Mouse (Mus musculus) spleen, adult 2 months (tissue): ENCODE measurements around the gene Bbc3. TPM values are rescaled to one million over a fixed set of nuclear protein-coding genes. Genes with fewer than 3 reads are reported as not detected.

Source experiments
- DNase-seq, 2 experiments: peaks; one replicate each; pipeline versions ENCODE4 v3.0.0 to v3.0.0-alpha.2; 2012 to 2021; ENCODE audit warnings: low spot score in 2 of 2, low read depth in 1 of 2
- H3K27ac ChIP-seq: fragments of 200-500 bp; 2 replicates; pipeline ENCODE4 v1.5.1; 2012; ENCODE audit warnings: low read length, inconsistent platforms; ENCODE audit not compliant: insufficient read depth
- H3K27me3 ChIP-seq: fragments of 200-500 bp; 2 replicates; pipeline ENCODE4 v1.6.1; 2012; ENCODE audit warnings: mild to moderate bottlenecking, moderate library complexity, low read length, inconsistent platforms; ENCODE audit not compliant: control insufficient read depth, insufficient read depth
- H3K36me3 ChIP-seq: fragments of 200-500 bp; 2 replicates; pipeline ENCODE4 v1.6.1; 2012; ENCODE audit warnings: mild to moderate bottlenecking, low read length, inconsistent platforms; ENCODE audit not compliant: control insufficient read depth, insufficient read depth
- H3K4me1 ChIP-seq: fragments of 200-500 bp; 2 replicates; pipeline ENCODE4 v1.6.1; 2011; ENCODE audit warnings: inconsistent platforms; ENCODE audit not compliant: control insufficient read depth, insufficient read depth, insufficient read length
- H3K4me3 ChIP-seq: fragments of 200-500 bp; 2 replicates; pipeline ENCODE4 v1.5.1; 2011; ENCODE audit warnings: mild to moderate bottlenecking, inconsistent platforms; ENCODE audit not compliant: insufficient read depth, insufficient read length; ENCODE audit errors: extremely low read depth
- CTCF ChIP-seq: fragments of 200-500 bp; IDR thresholded peaks from 2 replicates; pipeline ENCODE4 v1.5.1; 2011; ENCODE audit warnings: mild to moderate bottlenecking, inconsistent platforms; ENCODE audit not compliant: insufficient read depth, insufficient read length, insufficient replicate concordance; ENCODE audit errors: extremely low read depth
- POLR2A ChIP-seq: fragments of 200-500 bp; IDR thresholded peaks from 2 replicates; pipeline ENCODE4 v1.6.1; 2011; ENCODE audit warnings: low read depth, low read length, inconsistent platforms
- WGBS: fragments of 180-500 bp; shearing (Covaris S2); methylation state at CpG from one replicate; pipeline ENCODE4 v1.1.7; 2018; 5-methylcytosine and 5-hydroxymethylcytosine counted together
- polyA plus RNA-seq: library from polyadenylated mRNA; depleted of rRNA; stranded (reverse); fragments of >200 nt; gene quantifications from 2 replicates; pipeline ENCODE4 v1.2.3, GENCODE M21; 2012

Bbc3 gene
- polyA plus RNA-seq, 1 experiment: 22.9 TPM

DNA sequence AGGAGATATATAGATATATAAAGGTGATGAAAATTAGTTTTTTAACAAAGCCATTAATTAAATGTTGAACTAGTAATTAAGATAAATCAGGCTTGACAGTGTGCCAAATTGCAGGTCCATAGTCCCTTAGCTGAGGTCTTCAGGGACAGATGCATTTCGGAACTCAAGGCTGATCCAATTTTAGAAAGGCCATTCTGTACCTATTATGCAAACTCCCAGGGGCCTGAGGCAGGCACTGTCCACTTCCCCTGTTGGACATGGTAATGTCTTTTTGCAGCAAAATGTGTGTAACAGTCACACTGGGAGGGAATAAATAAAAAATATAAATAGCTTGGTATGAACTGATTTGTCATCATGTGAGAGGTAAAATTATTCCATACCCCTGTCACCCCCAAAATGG lies 37.1 kb upstream of the Bbc3 start:
- peaks cover 6% of the 10 kb centered on the region; the same call in 1 of the 2 replicates for H3K36me3 ChIP-seq
- no peak for TF ChIP-seq POLR2A
- TF ChIP-seq CTCF: no peak
- no peak for DNase-seq
- H3K27me3 ChIP-seq: no peaks in the 10 kb centered on the region
- no peak overlapping the region for H3K27ac ChIP-seq
- WGBS: 80% methylated on average over 1 of the region's 1 CpGs
- peaks cover 12% of the 10 kb centered on the region for H3K4me1 ChIP-seq
- no peak overlapping the region for H3K4me3 ChIP-seq

DNA sequence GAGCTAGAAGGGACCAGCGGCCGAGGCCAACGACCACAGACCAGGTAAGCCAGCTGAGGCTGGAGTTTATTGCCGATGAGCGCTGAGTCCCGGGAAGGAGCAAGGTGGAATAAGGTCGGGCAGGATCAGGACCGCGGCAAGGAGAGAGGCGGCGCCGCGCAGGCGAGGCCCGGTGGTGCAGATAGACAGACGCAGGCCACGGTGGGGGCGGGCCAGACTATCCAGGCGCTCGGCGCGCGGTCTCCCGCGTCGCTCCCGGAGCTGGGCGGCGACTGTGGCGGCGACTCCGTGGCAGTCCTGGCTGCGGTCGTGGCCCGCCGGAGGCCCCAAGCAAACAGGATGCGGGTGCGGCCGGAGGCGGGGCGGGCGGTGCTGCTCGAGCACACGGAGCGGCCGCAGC lies 35.5 kb upstream of the Bbc3 start:
- Histone ChIP-seq H3K27me3 (no peaks in the 10 kb centered on the region), H3K27ac (peak overlapping the region; percentile 53; the same call in 1 of the 2 replicates), H3K4me1 (peaks cover 12% of the 10 kb centered on the region), H3K4me3 (peak overlapping the region; percentile 84), H3K36me3 (peaks cover 14% of the 10 kb centered on the region)
- DNase-seq: peak in 1 of 2 experiments; percentile 46
- TF ChIP-seq CTCF: peak; percentile 11; the same call in 1 of the 2 replicates
- TF ChIP-seq POLR2A: no peak
- under 1% methylated on average over 44 of the region's 46 CpGs for WGBS

DNA sequence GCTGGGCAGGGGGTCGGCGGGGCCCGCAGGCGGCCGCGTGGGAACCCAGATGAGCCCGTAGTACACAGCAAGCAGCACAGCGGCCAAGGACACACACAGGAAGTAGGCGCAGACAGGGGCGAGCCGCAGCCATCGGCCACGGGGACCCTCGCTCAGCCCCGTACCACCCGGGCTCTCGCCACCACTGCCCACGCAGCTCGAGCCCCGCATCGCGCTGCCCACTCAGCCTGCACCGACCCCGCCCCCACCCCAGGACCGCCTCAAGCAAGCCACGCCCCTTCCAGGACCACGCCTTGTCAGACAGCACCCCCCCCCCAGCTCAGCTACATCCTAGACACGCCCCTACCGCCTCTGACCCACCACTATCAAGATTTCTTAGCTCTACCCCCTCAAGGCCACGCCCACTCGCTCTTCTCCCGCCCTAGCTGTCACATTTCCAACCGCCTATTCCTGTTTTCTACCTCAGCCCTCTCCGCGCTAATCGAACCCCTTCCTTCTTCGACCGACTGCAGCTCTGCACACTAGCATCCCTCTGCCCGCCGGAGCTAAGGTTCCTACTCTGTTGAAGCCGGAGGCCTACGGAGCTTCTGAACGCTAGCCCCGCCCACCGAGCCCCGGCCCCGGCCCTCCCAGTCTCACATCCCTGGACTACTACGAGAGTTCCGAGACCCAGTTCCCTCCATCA lies 35.0 kb upstream of the Bbc3 start, which contains the start of gene Inafm1:
Gene Inafm1 (minus strand): TSS at position 537 of the 685 bp plus-strand sequence.
- TF ChIP-seq CTCF (no peak), POLR2A (0 out of 2 replicates have a peak, but pooled peaks have one; percentile 3)
- peak within 1 kb of the TSS; percentile 84 for H3K4me3 ChIP-seq
- 1% methylated on average over 43 of the region's 49 CpGs for WGBS
- H3K27ac ChIP-seq: peak within 1 kb of the TSS; percentile 75
- H3K27me3 ChIP-seq: no peaks in the 10 kb centered on the region
- H3K36me3 ChIP-seq: peaks cover 19% of the 10 kb centered on the region
- peak; percentile 86 to 87 for DNase-seq
- peaks cover 12% of the 10 kb centered on the region for H3K4me1 ChIP-seq

DNA sequence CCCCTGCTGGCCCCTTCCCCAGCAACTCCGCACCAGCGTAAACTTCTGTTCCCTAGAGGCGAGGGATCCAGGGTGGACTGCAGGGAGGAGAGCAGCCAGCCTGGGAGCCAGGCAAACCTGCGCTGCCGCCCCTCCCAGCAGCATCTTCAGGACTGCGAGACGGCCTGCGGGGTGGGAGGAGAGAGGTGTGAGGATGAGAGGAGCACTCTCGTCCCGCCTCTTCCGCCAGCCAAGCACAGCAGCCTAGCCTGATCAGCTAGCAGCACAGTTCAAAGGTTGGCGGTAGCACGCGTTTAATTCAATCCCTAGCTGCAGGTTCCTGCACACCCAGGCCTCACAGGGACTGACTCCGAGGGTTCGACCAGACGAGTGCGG lies 34.4 kb upstream of the Bbc3 start:
- Histone ChIP-seq H3K4me3 (peak overlapping the region; percentile 84), H3K27me3 (no peaks in the 10 kb centered on the region), H3K36me3 (peaks cover 22% of the 10 kb centered on the region), H3K27ac (peak overlapping the region; percentile 75), H3K4me1 (peaks cover 12% of the 10 kb centered on the region)
- TF ChIP-seq POLR2A: peak; percentile 33; the same call in 1 of the 2 replicates
- no peak for TF ChIP-seq CTCF
- under 1% methylated on average over 18 of the region's 18 CpGs for WGBS
- DNase-seq: peak; percentile 64 to 71

DNA sequence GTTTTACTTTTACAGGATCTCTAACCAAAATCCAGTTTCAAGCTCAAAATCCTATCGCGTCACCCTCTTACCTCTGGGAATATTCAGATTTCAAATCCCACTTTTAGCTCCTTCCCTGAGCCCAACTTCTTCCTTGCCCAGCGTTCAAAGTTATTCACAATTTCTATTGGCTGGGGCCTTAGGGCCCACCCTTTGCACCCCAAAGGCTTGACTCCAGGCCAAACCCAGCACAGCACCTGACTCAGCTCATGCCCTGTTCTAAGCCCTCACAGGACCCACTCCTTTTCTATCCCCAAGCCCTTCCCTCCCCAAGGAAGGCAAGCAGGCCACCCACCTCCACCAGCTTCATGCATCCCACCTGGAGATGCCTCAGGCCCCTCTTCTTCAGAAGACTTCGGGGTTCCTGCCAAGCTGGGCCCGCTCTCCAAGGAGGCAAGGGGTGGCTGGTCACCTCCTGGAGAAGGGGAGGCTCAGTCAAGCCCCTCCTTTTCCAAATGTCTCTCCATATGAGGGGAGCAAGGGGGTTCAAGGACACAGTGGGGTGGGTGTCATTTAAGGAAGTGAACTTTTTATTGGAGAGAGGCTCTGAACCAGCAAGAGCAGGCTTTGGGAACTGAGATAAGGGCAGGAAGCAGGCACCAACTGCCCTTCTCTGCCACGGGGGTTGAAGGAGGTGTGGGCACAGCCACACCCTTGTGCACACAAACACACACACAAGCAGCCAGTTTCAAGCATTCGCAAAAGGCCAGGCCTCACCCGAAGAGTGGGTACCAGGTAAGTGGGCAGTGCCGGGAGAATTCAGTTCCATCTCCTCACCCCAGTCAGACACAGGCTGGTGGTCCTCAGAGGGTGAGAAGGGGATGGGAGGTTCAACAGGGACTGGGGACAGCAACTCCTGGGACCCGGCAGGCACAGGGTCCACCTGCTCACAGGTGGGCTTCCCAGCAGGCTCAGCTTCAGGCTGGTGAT lies 33.0 kb upstream of the Bbc3 start:
- H3K4me3 ChIP-seq: no peak overlapping the region
- 63% methylated on average over 10 of the region's 10 CpGs for WGBS
- H3K4me1 ChIP-seq: peaks cover 12% of the 10 kb centered on the region
- no peak for DNase-seq
- peaks cover 24% of the 10 kb centered on the region for H3K36me3 ChIP-seq
- H3K27me3 ChIP-seq: no peaks in the 10 kb centered on the region
- H3K27ac ChIP-seq: no peak overlapping the region
- TF ChIP-seq CTCF: no peak
- TF ChIP-seq POLR2A: no peak

DNA sequence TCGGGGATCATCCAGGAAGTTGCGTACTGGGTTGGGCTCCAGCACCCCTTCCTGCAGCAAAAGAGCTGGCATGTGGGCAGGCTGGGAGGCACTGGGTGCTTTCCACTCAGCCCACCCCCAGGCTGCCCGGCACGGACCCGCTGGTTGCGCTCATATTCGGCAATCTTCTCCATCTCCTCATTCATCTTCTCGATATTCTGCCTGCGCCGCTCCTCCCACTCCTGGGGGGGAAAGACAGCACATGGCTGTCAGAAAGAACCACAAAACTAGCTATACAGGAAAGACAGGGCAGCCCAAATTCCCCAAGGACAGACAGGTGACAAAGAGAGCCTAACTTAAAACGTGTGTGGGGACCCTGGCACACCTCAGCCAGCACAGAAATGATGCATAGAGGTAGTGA lies 27.5 kb upstream of the Bbc3 start:
- H3K36me3 ChIP-seq: peaks cover 49% of the 10 kb centered on the region
- 81% methylated on average over 11 of the region's 11 CpGs for WGBS
- no peak overlapping the region for H3K4me3 ChIP-seq
- no peak for TF ChIP-seq CTCF
- no peak for TF ChIP-seq POLR2A
- DNase-seq: no peak
- H3K4me1 ChIP-seq: peaks cover 7% of the 10 kb centered on the region; the same call in 1 of the 2 replicates
- no peaks in the 10 kb centered on the region for H3K27me3 ChIP-seq
- no peak overlapping the region for H3K27ac ChIP-seq
